Mouse (Mus musculus) large intestine, adult 2 months (tissue): Measurements from ENCODE around the gene Inhbc. TPM values are rescaled to one million over a fixed set of nuclear protein-coding genes. Genes with fewer than 3 reads are reported as not detected.
"Not testable (repeated sequence)": the region's sequence is repeated elsewhere in the genome, so short reads cannot be mapped to it uniquely, and the experiment has no call there.

Experiments used
- DNase-seq: peaks from one replicate; pipeline ENCODE4 v3.0.0-alpha.2; 2012; ENCODE audit warnings: low read depth, low spot score
- WGBS: fragments of 180-500 bp; shearing (Covaris S2); methylation state at CpG from one replicate; pipeline ENCODE4 v1.1.7; 2018; 5-methylcytosine and 5-hydroxymethylcytosine counted together
- polyA plus RNA-seq: library from polyadenylated mRNA; depleted of rRNA; stranded (reverse); fragments of >200 nt; gene quantifications from 2 replicates; pipeline ENCODE4 v1.2.3, GENCODE M21; 2012; rRNA removed

Inhbc gene
- polyA plus RNA-seq, 1 experiment, result not detected

GRCm38 (mm10) chr10:127310523-127311475 is 59.4 kb downstream of the Inhbc start:
- 23% methylated on average over 23 of the region's 23 CpGs for WGBS
- DNase-seq, result no peak

DNA sequence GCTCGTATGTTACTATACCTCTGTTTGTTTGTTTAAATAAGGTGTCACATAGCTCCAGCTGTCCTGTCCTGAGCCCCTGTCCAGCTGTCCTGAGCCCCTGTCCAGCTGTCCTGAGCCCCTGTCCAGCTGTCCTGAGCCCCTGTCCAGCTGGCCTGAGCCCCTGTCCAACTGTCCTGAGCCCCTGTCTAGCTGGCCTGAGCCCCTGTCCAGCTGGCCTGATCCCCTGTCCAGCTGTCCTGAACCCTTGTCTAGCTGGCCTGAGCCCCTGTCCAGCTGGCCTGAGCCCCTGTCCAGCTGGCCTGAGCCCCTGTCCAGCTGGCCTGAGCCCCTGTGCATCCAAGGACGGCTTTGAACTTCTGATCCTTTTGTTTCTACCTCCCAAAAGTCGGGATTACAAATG is 61.1 kb downstream of the Inhbc start:
- not testable (repeated sequence) for DNase-seq
- 81% methylated on average over 3 of the region's 3 CpGs for WGBS

Other genes starting within 250 kb of the Inhbc start
- gene Os9, start 249.3 kb downstream of the Inhbc start, polyA plus RNA-seq, result 71.3 and 102 TPM in 2 replicates
- gene B4galnt1, start 205.2 kb downstream of the Inhbc start, polyA plus RNA-seq, result 247 and 361 TPM in 2 replicates
- gene Slc26a10, start 189.8 kb downstream of the Inhbc start, polyA plus RNA-seq, result 0.41 and 0.90 TPM in 2 replicates
- 16.0 and 20.5 TPM in 2 replicates for gene Arhgef25, start 180.3 kb downstream of the Inhbc start, polyA plus RNA-seq
- gene Dtx3, start 174.7 kb downstream of the Inhbc start, polyA plus RNA-seq, result 38.0 and 47.9 TPM in 2 replicates
- 38.9 and 42.6 TPM in 2 replicates for gene Pip4k2c, start 158.8 kb downstream of the Inhbc start, polyA plus RNA-seq
- 1.2 and 2.0 TPM in 2 replicates for gene Kif5a, start 107.1 kb downstream of the Inhbc start, polyA plus RNA-seq
- gene Dctn2, start 104.1 kb downstream of the Inhbc start, polyA plus RNA-seq, result 181 and 201 TPM in 2 replicates
- gene Mbd6, start 81.4 kb downstream of the Inhbc start, polyA plus RNA-seq, result 27.9 and 36.8 TPM in 2 replicates
- 43.8 and 63.0 TPM in 2 replicates for gene Mars, start 58.6 kb downstream of the Inhbc start, polyA plus RNA-seq
- gene Arhgap9, start 48.5 kb downstream of the Inhbc start, polyA plus RNA-seq, result 10.0 and 11.3 TPM in 2 replicates
- 5.1 and 8.9 TPM in 2 replicates for gene Gli1, start 28.5 kb downstream of the Inhbc start, polyA plus RNA-seq
- not detected in 2 replicates for gene Inhbe, start 16.0 kb downstream of the Inhbc start, polyA plus RNA-seq
- 47.2 and 49.4 TPM in 2 replicates for gene R3hdm2, start 9.9 kb upstream of the Inhbc start, polyA plus RNA-seq
- gene Stac3, start 131.3 kb upstream of the Inhbc start, polyA plus RNA-seq, result 0.66 and 1.6 TPM in 2 replicates
- gene Ndufa4l2, start 144.5 kb upstream of the Inhbc start, polyA plus RNA-seq, result 6.0 and 6.1 TPM in 2 replicates
- gene Shmt2, start 152.0 kb upstream of the Inhbc start, polyA plus RNA-seq, result 59.0 and 62.5 TPM in 2 replicates
- gene Nxph4, start 164.1 kb upstream of the Inhbc start, polyA plus RNA-seq, result 0.22 and 0.25 TPM in 2 replicates